Mouse (Mus musculus) gastrocnemius, postnatal 36 days (tissue): ENCODE data around the gene Ccdc162. TPM values are rescaled to one million over a fixed set of nuclear protein-coding genes. Genes with fewer than 3 reads are reported as not detected.

ENCODE experiments used
- DNase-seq, 2 experiments: peaks; one replicate each; pipeline ENCODE4 v3.0.0; 2022
- intact Hi-C: fragments of 180-260 bp; cut with DNase I; formaldehyde crosslinking; loops from one replicate; pipeline ENCODE4 v1.15.1; 2025
- total RNA-seq, 2 experiments: library from RNA; stranded (reverse); gene quantifications; 2 replicates each; pipeline ENCODE4 v1.2.3; 2021

Ccdc162 gene
- total RNA-seq, 2 experiments from 2014 or later: 0.46 to 0.62 TPM

DNA sequence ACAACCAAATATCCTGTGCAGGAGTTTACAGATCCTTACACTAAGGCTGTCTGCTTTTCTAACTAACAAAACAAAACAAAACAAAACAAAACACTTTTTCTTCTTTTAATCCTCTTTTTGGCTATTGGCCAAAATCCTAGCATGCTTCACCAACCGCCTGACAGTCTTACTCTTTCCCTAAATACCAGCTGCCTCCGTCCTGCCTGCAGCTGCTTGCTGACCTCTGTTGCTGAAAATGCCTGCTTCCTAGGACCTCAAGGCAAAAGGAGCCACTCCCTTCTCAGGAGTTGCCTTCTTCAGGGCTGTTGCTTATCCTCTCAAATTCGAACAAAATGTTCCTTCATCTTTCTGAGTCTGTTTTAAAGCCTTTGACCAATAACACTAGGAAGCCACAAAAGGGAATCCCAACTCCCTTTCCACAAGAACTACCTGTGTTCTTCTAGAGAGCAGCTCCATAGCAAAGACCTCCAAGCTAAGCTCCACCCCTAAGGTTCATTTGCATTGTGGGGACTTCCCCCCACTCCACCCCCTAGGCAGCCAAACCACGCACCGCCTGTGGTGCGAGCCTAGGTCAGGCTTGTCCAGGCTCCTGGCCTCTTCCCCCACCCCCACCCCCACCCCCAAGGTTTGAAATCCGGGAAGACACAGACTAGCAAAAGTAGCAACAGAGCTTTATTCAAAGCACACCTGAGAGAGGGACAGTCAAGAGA, 171.8 kb downstream of the Ccdc162 start:
- DNase-seq: no peak
- intact Hi-C loops: no loop called here

DNA sequence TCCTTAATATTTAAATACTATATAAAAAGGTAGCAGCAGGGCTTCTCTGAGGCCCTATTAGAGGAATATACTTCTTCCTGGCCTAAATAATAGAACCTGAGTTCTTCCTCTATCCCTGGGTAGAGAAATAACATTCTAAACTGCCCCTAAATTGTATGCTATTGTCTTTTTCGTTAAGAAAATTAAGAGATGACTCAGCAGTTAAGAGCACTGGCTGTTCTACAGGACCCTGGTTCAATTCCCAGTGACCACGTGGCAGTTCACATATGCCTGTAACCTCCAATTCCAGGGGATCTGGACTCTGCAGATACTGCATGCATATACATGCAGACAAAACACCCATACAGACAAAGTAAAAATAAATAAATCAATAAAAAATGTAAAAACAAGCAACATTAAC, 172.6 kb downstream of the Ccdc162 start:
- no peak for DNase-seq
- intact Hi-C loops: no loop called here

- DNase-seq: no peak
- intact Hi-C loops: no loop called here
Measured at GRCm38 (mm10) chr10:41543439-41543838, 173.0 kb downstream of the Ccdc162 start.

GRCm38 (mm10) chr10:41542057-41542456, 174.4 kb downstream of the Ccdc162 start:
- DNase-seq: no peak
- intact Hi-C loops: no loop called here

GRCm38 (mm10) chr10:41538986-41539385, 177.4 kb downstream of the Ccdc162 start:
- no peak for DNase-seq
- intact Hi-C loops: no loop called here

DNA sequence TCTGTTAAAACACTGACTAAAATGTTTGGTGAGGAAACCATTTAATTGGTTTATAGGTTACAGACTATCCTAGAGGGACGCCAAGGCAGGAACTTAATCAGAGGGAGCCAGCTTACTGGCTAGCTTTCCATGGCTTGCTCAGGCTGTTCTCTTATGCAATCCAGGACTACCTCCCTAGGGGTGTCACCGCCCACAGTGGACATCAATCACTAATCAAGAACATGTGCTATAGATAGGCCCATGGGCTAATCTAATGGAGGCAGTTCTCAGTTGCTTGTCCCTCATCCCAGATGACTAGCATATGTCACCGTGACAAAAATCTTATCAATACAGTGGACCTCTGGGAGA, 178.5 kb downstream of the Ccdc162 start:
- DNase-seq: no peak
- intact Hi-C loops: no loop called here

DNA sequence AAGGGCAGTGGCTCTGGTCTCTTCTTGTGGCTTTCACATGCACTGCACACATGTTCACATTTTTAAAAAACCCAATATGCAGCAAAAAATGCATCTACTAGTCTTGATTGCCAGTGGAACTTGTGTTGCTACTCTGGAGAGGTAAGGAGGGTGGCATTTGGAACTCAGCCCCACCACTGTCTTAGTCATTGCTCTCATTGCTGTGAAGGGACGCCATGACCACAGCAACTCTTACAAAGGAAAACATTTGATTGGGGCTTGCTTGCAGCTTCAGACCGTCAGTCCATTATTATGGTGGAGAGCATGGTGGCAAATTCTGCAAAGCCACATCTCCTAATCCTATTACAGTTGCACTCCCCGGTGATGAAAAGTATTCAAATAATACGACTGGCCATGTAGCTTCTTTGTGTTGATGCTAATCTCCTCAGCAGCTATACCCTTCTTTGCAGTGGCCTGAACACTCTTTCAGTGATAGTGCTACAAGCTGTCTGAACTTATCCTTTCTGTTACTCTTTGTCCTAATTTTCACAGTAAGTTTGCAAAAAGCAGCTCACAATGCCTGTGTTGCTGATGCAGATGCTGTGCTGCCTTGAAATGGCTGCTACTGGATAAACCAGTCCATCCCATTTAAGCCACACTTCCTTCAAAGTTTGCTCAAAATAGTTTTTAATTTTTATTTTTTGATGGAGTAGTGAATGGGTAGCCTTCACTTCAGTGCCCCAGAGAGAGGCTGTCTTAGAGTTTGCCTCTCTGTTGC, 179.0 kb downstream of the Ccdc162 start:
- no peak for DNase-seq
- intact Hi-C loops: no loop called here

DNA sequence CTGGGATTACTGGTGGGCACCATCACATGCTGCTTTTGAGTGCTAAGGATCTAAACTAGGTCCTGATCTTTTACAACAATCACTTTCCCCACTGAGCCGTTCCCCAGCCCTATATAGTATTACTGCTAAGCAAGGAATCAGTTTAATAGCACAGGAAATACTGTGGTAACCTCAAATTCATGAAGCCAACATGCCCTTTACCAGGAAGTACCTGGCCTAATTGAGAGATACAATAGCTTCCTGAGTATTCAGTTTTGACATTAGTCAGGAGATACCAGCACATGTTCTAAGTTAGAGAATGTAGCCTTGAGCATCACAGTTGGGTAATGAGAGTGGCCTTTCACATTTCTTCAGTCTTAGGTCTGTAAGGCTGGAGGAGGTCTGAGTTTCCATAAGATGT, 179.7 kb downstream of the Ccdc162 start:
- intact Hi-C loops: no loop called here
- DNase-seq: no peak

GRCm38 (mm10) chr10:41535991-41536390, 180.4 kb downstream of the Ccdc162 start:
- no peak for DNase-seq
- intact Hi-C loops: no loop called here

DNA sequence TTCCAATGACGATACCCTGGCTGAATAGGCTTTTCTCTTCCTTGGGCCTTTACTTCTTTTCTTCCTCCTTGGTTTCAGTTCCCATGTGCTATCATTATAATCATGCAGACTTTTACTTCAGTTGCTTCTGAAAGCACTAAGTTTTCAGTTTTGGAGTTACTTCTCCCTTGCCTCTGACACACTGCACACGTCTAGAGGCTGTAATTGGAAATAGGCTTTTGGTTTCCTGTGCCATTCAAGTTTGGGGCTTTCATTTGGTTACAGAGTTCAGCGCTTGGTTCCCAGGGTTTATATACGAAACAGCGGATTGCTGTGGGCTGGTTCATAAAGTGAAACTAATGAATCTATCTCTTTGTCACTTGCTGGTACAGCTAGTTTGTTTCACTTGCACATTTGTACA, 186.5 kb downstream of the Ccdc162 start:
- intact Hi-C loops: no loop called here

DNA sequence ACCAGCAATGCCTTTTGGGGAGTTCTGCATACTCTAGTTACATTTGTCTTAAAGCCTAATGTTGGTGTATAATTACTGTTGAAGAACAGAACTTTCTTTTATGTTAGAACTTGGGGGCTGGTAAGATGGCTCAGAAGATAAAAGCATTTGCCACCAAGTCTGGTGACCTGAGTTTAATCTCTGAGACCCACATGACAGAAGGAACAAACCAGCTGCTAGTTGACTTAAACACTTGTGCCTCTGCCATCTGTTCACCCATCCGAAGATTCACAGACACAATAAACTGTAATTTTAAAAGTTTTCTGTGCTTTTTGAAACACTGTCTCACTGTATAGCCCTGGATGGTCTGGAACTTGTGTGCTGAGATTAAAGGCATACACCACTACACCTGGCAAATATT, 190.7 kb downstream of the Ccdc162 start:
- intact Hi-C loops: no loop called here
- no peak for DNase-seq

More for the DNA sequence above, 186.5 kb downstream of the Ccdc162 start:
- no peak for DNase-seq

GRCm38 (mm10) chr10:41523386-41523785, 193.0 kb downstream of the Ccdc162 start:
- intact Hi-C loops: no loop called here
- no peak for DNase-seq

GRCm38 (mm10) chr10:41520410-41520673, 196.1 kb downstream of the Ccdc162 start:
- no peak for DNase-seq
- intact Hi-C loops: no loop called here

DNA sequence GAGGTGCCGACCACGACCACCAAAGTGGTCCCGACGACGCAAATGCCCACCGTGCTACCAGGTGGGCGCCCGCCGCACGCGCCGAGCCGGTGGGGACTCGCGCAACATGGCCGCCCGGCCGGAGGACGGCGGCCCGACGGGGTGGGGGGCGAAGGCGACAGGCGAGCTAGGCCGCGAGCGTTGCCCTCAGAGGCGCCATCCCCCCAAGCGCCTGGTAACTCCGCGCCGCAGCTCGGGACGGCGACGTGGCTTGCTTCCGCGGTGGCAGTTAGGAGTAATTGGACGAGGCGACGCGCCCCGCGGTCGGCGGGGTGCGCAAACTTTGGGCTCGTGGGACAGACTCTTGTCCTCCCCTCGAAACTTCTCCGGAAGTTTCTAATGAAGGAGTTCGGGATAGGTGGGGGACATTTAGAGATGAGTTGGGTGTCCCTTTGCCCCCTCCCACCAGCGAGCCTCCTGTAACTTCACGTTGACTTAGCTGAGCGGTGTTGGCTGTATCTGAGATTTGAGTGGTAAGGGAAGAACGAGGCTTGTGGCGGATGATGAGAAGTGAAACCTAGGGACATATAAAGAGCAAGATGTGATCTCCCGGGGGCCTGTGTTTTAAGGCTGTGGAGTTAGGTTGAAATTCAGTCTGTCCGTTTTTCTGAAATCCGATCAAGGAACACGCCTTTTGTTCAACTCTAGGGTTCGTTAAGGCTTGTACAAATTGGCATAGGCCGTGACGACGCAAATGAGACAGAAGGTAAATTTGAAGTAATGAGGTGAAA, 196.6 kb downstream of the Ccdc162 start:
- intact Hi-C loops: loop anchor here (5.0 kb wide), 1 partner anchor 82 kb away; no protein-coding TSS in a partner anchor
- DNase-seq: peak; percentile 51 to 63

GRCm38 (mm10) chr10:41518981-41519618, 197.3 kb downstream of the Ccdc162 start, which contains the start of gene Cd164:
Gene Cd164, plus strand, starts transcription at chr10:41519414.
- DNase-seq: peak; percentile 88 to 91
- intact Hi-C loops: loop anchor here (1.0 to 5.0 kb wide), 2 partner anchors 83 to 165 kb away; no protein-coding TSS in a partner anchor

DNA sequence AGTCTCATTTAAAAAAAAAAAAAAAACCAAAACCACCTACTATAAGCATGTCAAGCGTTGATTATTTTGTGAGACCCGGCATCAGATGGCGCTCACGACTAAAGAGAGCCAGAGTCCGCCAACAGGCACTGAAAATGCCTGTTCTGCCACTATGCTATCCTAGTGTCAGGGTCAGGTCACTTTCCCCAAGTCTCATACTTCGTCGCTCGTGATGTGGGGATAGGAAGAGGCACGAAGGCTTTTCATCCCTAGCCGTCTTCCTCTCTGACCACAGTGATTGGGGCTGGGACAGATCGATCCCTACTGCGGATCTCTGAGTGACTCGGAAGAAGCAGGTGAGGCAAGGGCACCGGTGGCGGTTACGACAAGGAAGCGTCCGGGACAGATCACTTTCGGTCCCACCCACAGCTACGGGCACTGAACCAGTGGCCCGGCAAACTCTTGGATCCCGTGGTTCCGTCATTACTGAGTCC, 197.9 kb downstream of the Ccdc162 start:
- peak; percentile 54 to 80 for DNase-seq
- intact Hi-C loops: loop anchor here (1.0 to 5.0 kb wide), 2 partner anchors 84 to 166 kb away; no protein-coding TSS in a partner anchor

DNA sequence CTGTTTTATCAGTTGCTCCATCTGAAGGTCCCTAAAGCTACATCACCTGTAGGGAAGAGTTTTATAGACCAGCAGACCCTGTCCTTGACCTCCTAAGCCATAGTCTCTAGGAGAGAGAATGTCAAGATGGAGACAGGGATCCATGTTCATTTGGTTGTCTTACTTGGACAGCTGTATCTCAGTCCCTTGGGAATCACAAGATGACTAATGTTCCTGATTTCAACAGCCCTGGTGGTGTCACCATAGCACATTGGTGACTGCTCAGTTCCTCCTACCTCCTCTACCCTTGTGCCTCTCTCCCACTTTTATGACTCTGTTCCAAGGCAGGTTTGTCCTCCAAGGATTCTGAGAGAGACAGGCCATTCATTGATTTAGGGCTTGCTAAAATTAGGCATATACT, 201.5 kb downstream of the Ccdc162 start:
- DNase-seq: no peak
- intact Hi-C loops: loop anchor here (5.0 kb wide), 1 partner anchor 87 kb away; no protein-coding TSS in a partner anchor

- DNase-seq: no peak
- intact Hi-C loops: no loop called here
Measured at GRCm38 (mm10) chr10:41514301-41514700, 202.1 kb downstream of the Ccdc162 start.

- intact Hi-C loops: loop anchor here (10.0 kb wide), 2 partner anchors 74 to 204 kb away; partner anchors contain the start of genes Ak9 and Fig4
- DNase-seq: no peak
Measured at GRCm38 (mm10) chr10:41509160-41509559, 207.3 kb downstream of the Ccdc162 start.

DNA sequence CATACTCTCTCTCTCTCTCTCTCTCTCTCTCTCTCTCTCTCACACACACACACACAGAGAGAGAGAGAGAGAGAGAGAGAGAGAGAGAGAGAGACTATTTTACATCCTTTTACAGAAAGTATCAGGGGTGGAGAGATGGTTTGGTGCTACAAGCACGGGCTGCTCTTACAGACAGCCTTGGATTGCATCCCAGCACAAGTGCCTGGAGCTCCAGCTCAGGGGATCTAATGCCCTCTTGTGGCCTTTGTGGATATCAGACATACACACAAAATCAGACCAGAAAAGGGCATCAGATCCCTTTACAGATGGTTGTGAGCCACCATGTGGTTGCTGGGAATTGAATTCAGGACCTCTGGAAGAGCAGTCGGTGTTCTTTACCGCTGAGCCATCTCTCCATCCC, 211.0 kb downstream of the Ccdc162 start:
- DNase-seq: peak in 1 of 2 experiments; percentile 51

More for the DNA sequence above, 211.0 kb downstream of the Ccdc162 start:
- intact Hi-C loops: loop anchor here (10.0 kb wide), 2 partner anchors 71 to 201 kb away; partner anchors contain the start of genes Ak9 and Fig4
